Mouse (Mus musculus): ENCODE data around the gene Spaca4. TPM values are rescaled to one million over a fixed set of nuclear protein-coding genes. Genes with fewer than 3 reads are reported as not detected.

Spaca4 gene
- polyA plus RNA-seq, 1 experiment from 2014 or later, result not detected

Other genes with a start within 250 kb of the Spaca4 start
- 0.39 and 0.57 TPM in 2 replicates for gene Tulp2, start 243.9 kb downstream of the Spaca4 start, polyA plus RNA-seq (2015; fragmentation: Nextera tagmentation; extraction: Ambion mirVana)
- not detected in 2 replicates for gene Gm45808, start 239.0 kb downstream of the Spaca4 start, polyA plus RNA-seq (2015; fragmentation: Nextera tagmentation; extraction: Ambion mirVana)
- 3.6 and 3.7 TPM in 2 replicates for gene Dhdh, start 237.0 kb downstream of the Spaca4 start, polyA plus RNA-seq (2015; fragmentation: Nextera tagmentation; extraction: Ambion mirVana)
- 254 and 266 TPM in 2 replicates for gene Nucb1, start 215.4 kb downstream of the Spaca4 start, polyA plus RNA-seq (2015; fragmentation: Nextera tagmentation; extraction: Ambion mirVana)
- 22.4 and 29.0 TPM in 2 replicates for gene Ppp1r15a, start 199.5 kb downstream of the Spaca4 start, polyA plus RNA-seq (2015; fragmentation: Nextera tagmentation; extraction: Ambion mirVana)
- gene Plekha4, start 199.5 kb downstream of the Spaca4 start, polyA plus RNA-seq (2015; fragmentation: Nextera tagmentation; extraction: Ambion mirVana), result 2.3 and 3.4 TPM in 2 replicates
- gene Hsd17b14, start 170.9 kb downstream of the Spaca4 start, polyA plus RNA-seq (2015; fragmentation: Nextera tagmentation; extraction: Ambion mirVana), result 0.72 and 0.84 TPM in 2 replicates
- gene Bcat2, start 155.7 kb downstream of the Spaca4 start, polyA plus RNA-seq (2015; fragmentation: Nextera tagmentation; extraction: Ambion mirVana), result 59.5 and 60.0 TPM in 2 replicates
- 0.16 and 0.91 TPM in 2 replicates for gene Fgf21, start 110.3 kb downstream of the Spaca4 start, polyA plus RNA-seq (2015; fragmentation: Nextera tagmentation; extraction: Ambion mirVana)
- gene Fut1, start 108.5 kb downstream of the Spaca4 start, polyA plus RNA-seq (2015; fragmentation: Nextera tagmentation; extraction: Ambion mirVana), result 0.26 and 0.70 TPM in 2 replicates
- gene Izumo1, start 104.0 kb downstream of the Spaca4 start, polyA plus RNA-seq (2015; fragmentation: Nextera tagmentation; extraction: Ambion mirVana), result 0.16 and 0.21 TPM in 2 replicates
- gene Rasip1, start 98.3 kb downstream of the Spaca4 start, polyA plus RNA-seq (2015; fragmentation: Nextera tagmentation; extraction: Ambion mirVana), result 16.1 and 16.4 TPM in 2 replicates
- 10.6 and 11.5 TPM in 2 replicates for gene Mamstr, start 85.8 kb downstream of the Spaca4 start, polyA plus RNA-seq (2015; fragmentation: Nextera tagmentation; extraction: Ambion mirVana)
- 0.60 and 0.70 TPM in 2 replicates for gene Fut2, start 59.4 kb downstream of the Spaca4 start, polyA plus RNA-seq (2015; fragmentation: Nextera tagmentation; extraction: Ambion mirVana)
- gene Ntn5, start 41.8 kb downstream of the Spaca4 start, polyA plus RNA-seq (2015; fragmentation: Nextera tagmentation; extraction: Ambion mirVana), result 0.95 and 1.8 TPM in 2 replicates
- 0.74 and 0.84 TPM in 2 replicates for gene Sec1, start 31.4 kb downstream of the Spaca4 start, polyA plus RNA-seq (2015; fragmentation: Nextera tagmentation; extraction: Ambion mirVana)
- gene Car11, start 26.0 kb downstream of the Spaca4 start, polyA plus RNA-seq (2015; fragmentation: Nextera tagmentation; extraction: Ambion mirVana), result 2.3 and 3.3 TPM in 2 replicates
- gene Dbp, start 20.7 kb downstream of the Spaca4 start, polyA plus RNA-seq (2015; fragmentation: Nextera tagmentation; extraction: Ambion mirVana), result 1.5 and 1.7 TPM in 2 replicates
- 984 and 1,005 TPM in 2 replicates for gene Rpl18, start 10.4 kb downstream of the Spaca4 start, polyA plus RNA-seq (2015; fragmentation: Nextera tagmentation; extraction: Ambion mirVana)
- 28.9 TPM in 2 replicates for gene Sphk2, start 7.8 kb downstream of the Spaca4 start, polyA plus RNA-seq (2015; fragmentation: Nextera tagmentation; extraction: Ambion mirVana)
- gene Fam83e, start 4.6 kb downstream of the Spaca4 start, polyA plus RNA-seq (2015; fragmentation: Nextera tagmentation; extraction: Ambion mirVana), result 2.0 and 2.1 TPM in 2 replicates
- 0.72 and 1.0 TPM in 2 replicates for gene Lmtk3, start 57.9 kb upstream of the Spaca4 start, polyA plus RNA-seq (2015; fragmentation: Nextera tagmentation; extraction: Ambion mirVana)
- 6.6 and 7.9 TPM in 2 replicates for gene Sult2b1, start 58.9 kb upstream of the Spaca4 start, polyA plus RNA-seq (2015; fragmentation: Nextera tagmentation; extraction: Ambion mirVana)
- 108 and 112 TPM in 2 replicates for gene Cyth2, start 88.8 kb upstream of the Spaca4 start, polyA plus RNA-seq (2015; fragmentation: Nextera tagmentation; extraction: Ambion mirVana)
- 0.68 and 1.3 TPM in 2 replicates for gene Kcnj14, start 99.0 kb upstream of the Spaca4 start, polyA plus RNA-seq (2015; fragmentation: Nextera tagmentation; extraction: Ambion mirVana)
- gene Grwd1, start 105.1 kb upstream of the Spaca4 start, polyA plus RNA-seq (2015; fragmentation: Nextera tagmentation; extraction: Ambion mirVana), result 50.0 and 51.4 TPM in 2 replicates
- gene Kdelr1, start 147.0 kb upstream of the Spaca4 start, polyA plus RNA-seq (2015; fragmentation: Nextera tagmentation; extraction: Ambion mirVana), result 76.6 and 76.7 TPM in 2 replicates
- 0.34 and 0.40 TPM in 2 replicates for gene Grin2d, start 152.6 kb upstream of the Spaca4 start, polyA plus RNA-seq (2015; fragmentation: Nextera tagmentation; extraction: Ambion mirVana)
- gene Syngr4, start 170.9 kb upstream of the Spaca4 start, polyA plus RNA-seq (2015; fragmentation: Nextera tagmentation; extraction: Ambion mirVana), result 0.26 and 1.9 TPM in 2 replicates
- gene Tmem143, start 171.1 kb upstream of the Spaca4 start, polyA plus RNA-seq (2015; fragmentation: Nextera tagmentation; extraction: Ambion mirVana), result 4.6 and 5.6 TPM in 2 replicates
- 177 and 189 TPM in 2 replicates for gene Emp3, start 195.6 kb upstream of the Spaca4 start, polyA plus RNA-seq (2015; fragmentation: Nextera tagmentation; extraction: Ambion mirVana)
- gene Ccdc114, start 198.3 kb upstream of the Spaca4 start, polyA plus RNA-seq (2015; fragmentation: Nextera tagmentation; extraction: Ambion mirVana), result 9.6 and 11.3 TPM in 2 replicates